Mouse (Mus musculus) spleen, embryonic (tissue): Measurements from ENCODE around the gene Cdk16.
"Not testable (repeated sequence)": the region's sequence is repeated elsewhere in the genome, so short reads cannot be mapped to it uniquely, and the experiment has no call there.

ENCODE experiments used
- CTCF ChIA-PET: fragments of 350-600 bp; sonication (Branson Sonifier 250); formaldehyde crosslinking; loops from one replicate; lab custom pipeline; 2022; lab: Charles Lee

Cdk16 gene

DNA sequence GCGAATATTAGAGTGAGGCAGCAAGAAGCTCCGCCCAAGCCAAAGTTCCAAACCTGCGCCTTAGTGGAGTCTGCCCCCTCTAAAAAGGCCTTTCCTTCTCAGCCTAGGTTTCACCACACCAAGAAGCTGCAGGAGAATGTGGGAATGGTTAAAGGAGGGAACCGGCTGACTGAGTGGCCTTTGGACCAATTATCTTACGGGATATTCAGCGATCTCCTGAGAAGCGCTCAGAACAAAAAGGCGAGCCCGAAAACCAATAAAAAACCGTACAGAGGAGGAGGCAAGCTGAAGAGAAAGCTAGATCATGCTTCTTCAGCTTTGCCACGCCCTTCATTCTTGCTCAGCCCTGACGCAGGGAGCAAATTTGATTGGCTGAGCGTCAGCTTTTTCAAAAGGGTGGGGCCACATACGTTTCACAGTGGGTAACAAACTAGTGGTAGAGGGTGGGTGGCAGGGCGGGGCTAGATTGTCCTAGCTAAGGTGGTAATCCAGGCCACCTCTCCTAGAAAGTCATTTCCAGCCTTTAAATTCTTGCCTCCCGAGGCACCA lies at the start of gene Cdk16:
Cdk16 (plus strand) TSS at position 436 of the 549 bp plus-strand sequence.
- CTCF ChIA-PET = interaction anchor here (1.5 kb wide), 1 partner anchor 25 kb away, joined by 4 read pairs; no protein-coding TSS in a partner anchor

- CTCF ChIA-PET = no interaction called here
These were observed 49.6 kb upstream of the Cdk16 start for GRCm38 (mm10) chrX:20638141-20638540.

DNA sequence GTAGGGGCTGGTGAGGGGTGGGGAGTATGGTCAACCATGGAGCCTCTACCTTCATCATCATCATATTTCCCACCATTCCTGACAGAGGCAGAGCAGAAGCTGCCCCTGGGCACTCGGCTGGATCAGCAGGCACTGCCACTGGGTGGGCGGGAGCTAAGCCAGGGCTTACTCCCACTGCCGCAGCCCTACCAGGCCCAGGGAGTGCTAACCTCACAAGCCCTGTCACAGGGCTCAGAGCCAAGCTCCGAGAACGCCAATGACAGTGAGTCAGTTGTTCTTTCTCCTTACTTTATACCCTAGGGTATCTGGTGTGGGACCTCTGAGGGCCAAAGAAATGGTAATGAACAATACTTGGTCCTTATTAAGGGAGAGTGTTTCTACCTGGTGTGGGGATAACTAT lies 43.0 kb upstream of the Cdk16 start:
- CTCF ChIA-PET = no interaction called here

GRCm38 (mm10) chrX:20657593-20657992 lies 30.2 kb upstream of the Cdk16 start:
- CTCF ChIA-PET = interaction anchor here (0.6 kb wide), 1 partner anchor 36 kb away, joined by 4 read pairs; no protein-coding TSS in a partner anchor

- CTCF ChIA-PET = interaction anchor here (0.6 kb wide), 1 partner anchor 35 kb away, joined by 4 read pairs; no protein-coding TSS in a partner anchor
These were observed 29.6 kb upstream of the Cdk16 start, which contains the start of gene Uba1 for GRCm38 (mm10) chrX:20658026-20658652. Gene Uba1 (plus strand): TSS chrX:20658326.

DNA sequence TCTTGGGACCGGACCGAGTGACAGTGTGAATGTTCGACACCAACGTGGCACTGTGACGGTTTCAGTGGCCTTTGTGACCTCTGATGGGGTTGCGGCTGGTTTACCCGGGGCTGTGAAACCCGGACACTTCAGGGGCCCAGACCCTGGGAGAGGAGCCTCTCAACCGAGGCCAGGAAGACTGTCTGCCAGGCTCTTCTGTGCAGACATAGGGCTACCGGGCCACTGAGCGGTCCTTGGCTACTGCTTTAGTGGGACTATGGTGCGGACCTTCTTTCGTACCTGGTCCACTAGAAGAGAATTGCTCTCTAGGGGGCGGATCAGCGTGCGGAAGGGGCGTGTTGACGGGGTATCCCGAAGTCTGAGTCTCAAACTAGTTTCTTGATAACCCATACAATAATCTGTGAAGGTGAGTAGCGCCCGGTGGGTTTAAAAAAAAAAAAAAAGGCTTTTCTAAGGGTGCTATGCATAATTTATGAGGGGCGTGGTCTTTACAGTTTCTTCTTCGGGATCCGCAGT lies 28.8 kb upstream of the Cdk16 start:
- CTCF ChIA-PET = no interaction called here

DNA sequence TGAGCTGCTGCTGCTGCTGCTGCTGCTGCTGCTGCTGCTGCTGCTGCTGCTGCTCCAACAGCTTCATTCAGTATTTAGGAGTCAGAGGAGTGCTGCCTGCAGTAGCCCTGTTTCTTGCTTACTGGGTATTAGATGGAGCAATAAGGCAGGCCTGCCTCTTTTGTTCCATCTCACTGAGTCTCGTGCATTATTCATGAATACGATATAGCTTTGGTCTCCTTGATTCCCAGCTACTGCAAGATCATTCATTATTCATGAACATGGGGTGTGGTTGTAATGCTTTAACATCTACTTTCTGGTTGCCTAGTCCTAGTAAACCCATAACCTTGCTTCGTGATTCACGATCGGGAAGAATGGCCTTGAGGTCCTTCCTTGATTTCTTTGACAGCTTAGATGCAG lies 25.4 kb upstream of the Cdk16 start:
- CTCF ChIA-PET = interaction anchor here (0.9 kb wide), 1 partner anchor 25 kb away, joined by 4 read pairs; the partner anchor contains the start of gene Cdk16

- CTCF ChIA-PET = interaction anchor here (0.9 kb wide), 1 partner anchor 24 kb away, joined by 4 read pairs; the partner anchor contains the start of gene Cdk16
These were observed 24.9 kb upstream of the Cdk16 start for GRCm38 (mm10) chrX:20662716-20663443.

DNA sequence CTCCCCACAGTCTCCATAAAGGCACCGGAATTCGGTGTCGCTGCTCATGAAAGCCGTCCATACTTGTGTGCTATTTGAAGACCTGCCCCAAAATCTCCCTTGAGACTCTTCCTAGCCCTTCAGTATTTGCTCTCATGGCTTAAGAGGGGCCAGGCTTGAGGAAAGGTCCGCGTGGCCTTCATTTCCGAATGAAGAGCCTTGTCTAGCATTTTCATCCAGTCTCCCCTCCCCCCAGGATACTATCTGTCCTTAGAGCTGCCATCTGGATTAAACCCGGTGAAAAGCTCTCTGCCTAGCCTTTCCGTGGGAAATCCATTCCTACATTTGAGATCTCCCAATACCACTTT lies 24.3 kb upstream of the Cdk16 start:
- CTCF ChIA-PET = no interaction called here

DNA sequence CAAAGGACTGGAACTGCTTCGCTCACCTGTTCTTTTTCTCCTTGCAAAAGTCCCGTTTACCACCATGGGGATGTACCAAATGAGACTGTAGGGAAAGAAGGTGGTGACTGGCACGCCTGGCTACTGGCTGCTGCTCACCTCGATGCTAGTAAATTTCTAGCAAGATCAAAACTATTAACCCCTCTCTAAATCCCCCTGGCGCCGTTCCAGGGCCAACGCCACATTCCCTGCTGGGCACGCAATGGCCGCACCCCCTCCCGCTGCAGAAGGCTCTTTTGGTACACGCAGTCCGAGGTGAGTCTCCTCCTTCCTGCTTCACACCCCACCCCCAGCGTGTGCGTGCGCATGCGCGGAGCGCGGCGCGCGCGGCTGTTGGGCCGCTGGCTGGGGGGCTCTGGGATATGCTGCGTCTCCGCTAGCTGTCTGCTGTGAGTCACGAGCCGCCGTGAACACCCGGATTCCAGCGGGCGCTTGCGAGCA lies 354 bp downstream of the Cdk16 start:
- CTCF ChIA-PET = interaction anchor here (1.5 kb wide), 1 partner anchor 26 kb away, joined by 4 read pairs; no protein-coding TSS in a partner anchor

GRCm38 (mm10) chrX:20688615-20689014 lies 861 bp downstream of the Cdk16 start:
- CTCF ChIA-PET = no interaction called here

DNA sequence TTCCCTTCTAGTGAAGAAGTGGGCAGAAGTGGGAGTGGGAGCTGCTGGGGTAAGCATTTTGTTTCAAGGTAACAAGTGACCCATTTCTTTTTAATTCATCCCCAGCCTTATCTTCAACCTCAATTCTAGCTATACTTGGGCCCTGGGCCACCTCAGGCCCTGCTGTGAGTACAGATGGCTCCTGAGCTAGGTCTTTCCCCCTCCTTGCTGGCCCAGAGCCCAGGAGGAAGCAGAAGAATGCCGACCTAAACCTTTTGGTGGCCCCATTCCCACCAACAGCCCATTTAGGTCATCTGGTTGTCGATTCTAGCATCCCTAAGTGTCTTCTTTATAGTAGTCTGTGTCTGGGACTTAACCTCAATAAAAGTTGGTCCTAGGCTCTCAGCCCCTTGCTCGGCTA lies 3.8 kb downstream of the Cdk16 start:
- CTCF ChIA-PET = interaction anchor here (0.7 kb wide), 1 partner anchor 1482 kb away, joined by 3 read pairs; no protein-coding TSS in a partner anchor

DNA sequence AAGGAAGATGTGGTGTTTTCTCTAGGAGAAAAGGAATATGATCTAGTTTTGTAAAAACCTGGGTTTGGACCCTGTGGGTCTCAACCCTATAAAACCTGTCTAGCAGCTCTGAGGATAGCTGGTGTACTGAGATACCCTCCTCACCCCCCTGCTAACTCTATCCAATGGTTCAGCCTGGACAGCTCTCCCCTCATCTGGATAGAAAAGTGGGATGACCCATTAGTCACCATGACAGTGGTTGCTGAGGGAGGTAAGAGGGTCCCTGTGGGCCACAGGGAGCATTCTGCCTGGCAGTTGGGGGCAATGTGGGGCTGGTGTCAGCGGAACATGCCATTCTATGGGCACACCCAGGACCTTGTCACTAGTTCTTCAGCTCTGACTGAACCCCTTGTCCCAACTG lies 4.9 kb downstream of the Cdk16 start:
- CTCF ChIA-PET = no interaction called here

GRCm38 (mm10) chrX:20695842-20696241 lies 8.1 kb downstream of the Cdk16 start:
- CTCF ChIA-PET = no interaction called here

DNA sequence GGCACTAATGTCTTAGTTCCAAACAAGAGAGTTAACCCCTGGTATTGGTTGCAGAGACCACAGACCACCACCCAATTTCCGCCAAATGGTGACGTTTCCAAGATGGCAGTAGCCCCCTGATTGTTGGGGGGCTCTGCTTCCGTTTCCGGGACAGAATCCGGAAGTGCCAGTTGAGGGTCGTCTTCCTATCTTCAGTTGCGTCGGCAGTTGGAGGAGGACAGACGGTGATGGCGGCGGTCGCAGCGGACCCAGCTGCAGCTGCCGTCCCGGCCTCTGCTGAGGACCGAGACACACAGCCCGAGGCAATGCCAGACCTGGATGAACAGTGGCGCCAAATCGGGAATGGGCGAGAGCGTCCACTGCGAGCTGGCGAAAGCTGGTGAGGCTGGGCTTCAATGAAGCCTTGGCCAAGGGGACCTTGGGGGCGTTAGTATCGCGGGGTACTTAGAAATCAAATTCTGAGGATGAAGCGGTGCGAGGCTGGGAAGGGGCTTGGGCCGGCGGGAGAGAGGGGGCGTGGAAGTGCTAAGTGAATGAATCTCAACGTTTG lies 16.1 kb downstream of the Cdk16 start, which contains the start of gene Usp11:
Usp11 (plus strand) TSS at position 166 of the 550 bp plus-strand sequence.
- CTCF ChIA-PET = no interaction called here

- CTCF ChIA-PET = no interaction called here
These were observed 16.7 kb downstream of the Cdk16 start for GRCm38 (mm10) chrX:20704295-20705082.

GRCm38 (mm10) chrX:20705083-20705402 lies 17.3 kb downstream of the Cdk16 start:
- CTCF ChIA-PET = no interaction called here

DNA sequence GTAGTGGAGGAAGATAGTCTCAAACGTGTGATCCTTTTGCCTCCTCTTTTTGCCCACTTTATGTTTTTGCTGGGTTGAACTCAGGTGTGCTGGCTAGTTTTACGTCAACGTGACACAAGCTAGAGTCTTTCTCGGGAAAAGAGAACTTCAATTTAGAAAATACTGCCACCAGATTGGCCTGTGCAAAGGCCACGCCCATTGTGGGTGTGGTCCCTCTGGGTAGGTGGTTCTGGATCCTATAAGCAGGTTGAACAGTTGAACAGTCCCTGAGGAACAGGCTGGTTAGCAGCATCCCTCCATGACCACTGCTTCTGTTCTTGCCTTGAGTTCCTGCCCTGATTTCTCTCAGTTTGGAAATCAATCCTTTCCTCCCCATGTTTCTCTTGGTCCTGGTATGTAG lies 40.9 kb downstream of the Cdk16 start:
- CTCF ChIA-PET = no interaction called here

DNA sequence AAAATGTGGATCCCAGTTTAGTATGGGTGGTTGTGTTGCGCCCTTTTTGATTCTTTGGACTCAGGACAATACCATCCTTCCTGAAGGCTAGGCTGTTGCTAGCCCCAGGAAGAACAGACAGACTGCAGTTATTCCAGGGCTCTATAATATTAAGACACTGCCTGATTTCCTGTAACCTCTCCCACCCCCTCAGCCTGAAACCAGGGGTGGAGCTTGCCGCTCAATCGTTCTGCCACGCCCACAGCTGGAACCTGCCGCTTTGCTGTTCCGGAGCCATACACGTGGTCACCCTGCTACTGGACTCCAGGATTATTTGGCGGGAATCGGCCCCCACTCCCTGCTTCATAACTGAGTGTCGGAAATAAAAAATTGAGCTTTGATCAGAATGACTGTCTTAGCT lies 42.3 kb downstream of the Cdk16 start:
- CTCF ChIA-PET = not testable (repeated sequence)

- CTCF ChIA-PET = no interaction called here
These were observed 48.7 kb downstream of the Cdk16 start for GRCm38 (mm10) chrX:20736479-20736878.

DNA sequence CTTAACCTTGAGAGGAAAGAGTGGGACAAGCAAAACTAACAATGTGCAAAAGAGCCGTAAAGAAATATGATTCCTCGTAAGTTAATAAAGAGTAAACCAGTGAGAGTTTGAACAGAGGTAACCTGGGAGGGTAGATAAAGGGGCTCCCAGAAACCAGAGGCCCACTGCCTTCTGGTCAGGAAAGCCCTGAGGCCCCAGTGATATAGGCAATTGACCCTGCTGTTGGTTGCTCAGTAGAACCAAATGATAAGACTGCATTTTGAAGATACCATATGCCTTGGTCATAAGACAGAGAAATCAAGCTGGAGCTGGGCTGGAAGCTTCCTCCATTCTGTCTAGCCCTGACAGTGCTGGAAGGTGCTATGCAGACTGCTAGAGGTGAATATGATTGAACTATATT lies 61.1 kb downstream of the Cdk16 start:
- CTCF ChIA-PET = no interaction called here
